Mouse (Mus musculus): ENCODE data around the gene Bahcc1. TPM values are rescaled to one million over a fixed set of nuclear protein-coding genes. Genes with fewer than 3 reads are reported as not detected.

Gene Bahcc1
- total and polyA plus RNA-seq, 3 experiments: 0.04 TPM; not detected in 2

- peaks cover 64% of the 10 kb centered on the region for H3K27me3 ChIP-seq (replicated peaks)
- H3K27ac ChIP-seq (ENCODE audit: insufficient read depth, low read depth): no peak overlapping the region
- no peaks in the 10 kb centered on the region for H3K4me1 ChIP-seq (ENCODE audit: control insufficient read depth in 1 of 2, insufficient read depth in 2 of 2)
- no peaks in the 10 kb centered on the region for H3K36me3 ChIP-seq (replicated peaks in 1 of 2; ENCODE audit: control insufficient read depth in 1 of 2, insufficient read depth in 1 of 2, low read length in 1 of 2)
- in situ Hi-C loops (cut with MboI; ENCODE audit: low pct_ligation_motif_present, low pct_unique_long_range_greater_than_20kb, low sequenced_read_pairs): no loop called here
- no peak overlapping the region for H3K9ac ChIP-seq (ENCODE audit: insufficient read depth, low read depth)
- dilution Hi-C loops (cut with MboI; ENCODE audit: extremely low pct_ligation_motif_present, extremely low pct_unique_long_range_greater_than_20kb, low sequenced_read_pairs): no loop called here
- DNase-seq (ENCODE audit: extremely low read depth): no peak
- no peak overlapping the region for H3K4me3 ChIP-seq (replicated peaks in 1 of 3; ENCODE audit: low read depth in 2 of 3, low read length in 2 of 3, poor library complexity in 1 of 3)
- peaks cover 18% of the 10 kb centered on the region for H3K9me3 ChIP-seq (replicated peaks; ENCODE audit: low read length)
- H3K79me2 ChIP-seq (replicated peaks; ENCODE audit: control insufficient read depth, extremely low read depth, insufficient read depth, poor library complexity, severe bottlenecking): no peaks in the 10 kb centered on the region
- H3K4me2 ChIP-seq (ENCODE audit: insufficient read depth, low read depth, poor library complexity, severe bottlenecking): no peak overlapping the region
- TF ChIP-seq MAFK (IDR thresholded peaks at IDR 0.05; ENCODE audit: insufficient replicate concordance, low read length) (no peak), KAT2A (IDR thresholded peaks at IDR 0.05; ENCODE audit: insufficient replicate concordance, low read length) (no peak), MEF2A (IDR thresholded peaks at IDR 0.05; ENCODE audit: borderline replicate concordance, low read depth, low read length) (no peak), CHD1 (IDR thresholded peaks at IDR 0.05; ENCODE audit: low read depth, low read length) (no peak), HCFC1 (IDR thresholded peaks at IDR 0.05; ENCODE audit: low read depth, low read length) (no peak), EP300 (IDR thresholded peaks at IDR 0.05; ENCODE audit: low read length) (no peak), RCOR1 (conservative IDR thresholded peaks at IDR 0.05; ENCODE audit: low read depth, low read length) (no peak), CHD2 (IDR thresholded peaks at IDR 0.05; ENCODE audit: low read length) (no peak), ELF1 (IDR thresholded peaks at IDR 0.05; ENCODE audit: low read depth, low read length) (no peak), ETS1 (conservative IDR thresholded peaks at IDR 0.05; ENCODE audit: low read depth, low read length) (no peak), USF2 (conservative IDR thresholded peaks at IDR 0.05; ENCODE audit: low read depth, low read length) (no peak), USF1 (IDR thresholded peaks at IDR 0.05; ENCODE audit: low read depth, low read length) (no peak), ZNF384 (IDR thresholded peaks at IDR 0.05; ENCODE audit: low read depth, low read length) (no peak), MXI1 (IDR thresholded peaks at IDR 0.05; ENCODE audit: low read depth, low read length) (no peak), BHLHE40 (IDR thresholded peaks at IDR 0.05; ENCODE audit: low read depth, low read length) (no peak), JUND (conservative IDR thresholded peaks at IDR 0.05; ENCODE audit: low read depth, low read length) (no peak), POLR2A (IDR thresholded peaks at IDR 0.05; ENCODE audit: low read depth, low read length) (no peak)
Measured at GRCm38 (mm10) chr11:120240941-120241890, 8.5 kb downstream of the Bahcc1 start.

- Histone ChIP-seq H3K4me1 (ENCODE audit: control insufficient read depth in 1 of 2, insufficient read depth in 2 of 2) (no peaks in the 10 kb centered on the region), H3K27me3 (replicated peaks) (peaks cover 73% of the 10 kb centered on the region)
- TF ChIP-seq HCFC1 (IDR thresholded peaks at IDR 0.05; ENCODE audit: low read depth, low read length) (peak; percentile 31; the same call in 1 of the 2 replicates), RCOR1 (conservative IDR thresholded peaks at IDR 0.05; ENCODE audit: low read depth, low read length) (no peak)
Measured at GRCm38 (mm10) chr11:120241981-120242725, 9.4 kb downstream of the Bahcc1 start.

More at GRCm38 (mm10) chr11:120241981-120242725, 9.4 kb downstream of the Bahcc1 start:
- Histone ChIP-seq H3K36me3 (replicated peaks in 1 of 2; ENCODE audit: control insufficient read depth in 1 of 2, insufficient read depth in 1 of 2, low read length in 1 of 2) (no peaks in the 10 kb centered on the region), H3K9me3 (replicated peaks; ENCODE audit: low read length) (peaks cover 10% of the 10 kb centered on the region), H3K27ac (ENCODE audit: insufficient read depth, low read depth) (no peak overlapping the region), H3K4me3 (replicated peaks in 1 of 3; ENCODE audit: low read depth in 2 of 3, low read length in 2 of 3, poor library complexity in 1 of 3) (no peak overlapping the region), H3K9ac (ENCODE audit: insufficient read depth, low read depth) (no peak overlapping the region), H3K4me2 (ENCODE audit: insufficient read depth, low read depth, poor library complexity, severe bottlenecking) (no peak overlapping the region), H3K79me2 (replicated peaks; ENCODE audit: control insufficient read depth, extremely low read depth, insufficient read depth, poor library complexity, severe bottlenecking) (no peaks in the 10 kb centered on the region)
- dilution Hi-C loops (cut with MboI; ENCODE audit: extremely low pct_ligation_motif_present, extremely low pct_unique_long_range_greater_than_20kb, low sequenced_read_pairs) (no loop called here), in situ Hi-C loops (cut with MboI; ENCODE audit: low pct_ligation_motif_present, low pct_unique_long_range_greater_than_20kb, low sequenced_read_pairs) (no loop called here)
- DNase-seq (ENCODE audit: extremely low read depth): no peak
